ENCODE assay signal across 8 mouse cellular contexts in the genomic region with DNA sequence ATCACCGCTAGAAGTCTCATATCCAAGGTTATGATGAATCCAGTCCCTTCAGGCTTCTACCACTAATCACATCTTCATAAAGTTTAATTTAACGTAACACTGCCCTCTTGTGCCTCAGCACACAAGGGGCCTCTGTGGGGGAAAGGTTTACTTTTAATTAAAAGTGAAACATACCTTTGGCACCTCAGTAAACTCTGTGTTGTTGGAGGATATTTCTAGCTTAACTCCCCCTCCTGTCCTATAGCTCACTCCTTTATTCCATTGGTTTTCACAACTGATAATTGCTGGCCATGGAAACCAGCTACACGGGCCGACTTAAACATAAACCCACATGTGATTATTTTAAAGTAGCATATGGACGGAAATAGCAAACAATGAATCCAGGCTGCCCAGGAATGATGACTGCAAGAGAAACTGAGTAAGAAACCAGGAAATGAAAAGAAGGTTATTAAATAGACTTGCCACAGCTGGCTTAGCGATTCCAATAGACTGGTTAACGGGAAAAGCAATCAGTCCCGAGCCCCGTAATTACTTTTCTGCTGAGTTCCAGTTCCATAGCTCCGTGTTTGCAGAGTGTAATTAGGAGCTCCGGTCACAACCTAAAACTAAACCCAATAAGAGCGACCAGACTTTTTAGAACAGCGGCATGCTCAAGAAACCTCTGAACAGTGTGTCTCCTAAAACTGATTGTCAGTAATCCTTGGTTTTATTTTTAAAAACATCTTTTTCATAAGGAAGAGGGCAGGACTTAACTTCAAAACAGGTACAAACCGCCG.
DNase-seq lines count a peak whose midpoint lies in the region; ATAC-seq lines count a peak whose summit lies in the region.

No protein-coding gene starts in this region.

- peak; percentile 50 for DNase-seq in hindbrain, embryonic 14.5 days (ENCODE audit: low spot score)
- DNase-seq in hindbrain, embryonic 11.5 days (ENCODE audit: low spot score), result no peak
- peak; percentile 40 for DNase-seq in adipocyte (ENCODE audit: low spot score)
- DNase-seq in urinary bladder, postnatal 14 days (ENCODE audit: low spot score), result no peak
- no peak for DNase-seq in spleen, postnatal 36 days (ENCODE audit: low spot score in 2 of 2)

- no peak overlapping the region for H3K27ac ChIP-seq in hindbrain, embryonic 14.5 days
- no peak overlapping the region for H3K27ac ChIP-seq in hindbrain, embryonic 11.5 days (ENCODE audit: low read depth, low read length)
- no peak overlapping the region for H3K27ac ChIP-seq in heart, embryonic 13.5 days (replicated peaks)
- peak overlapping the region; percentile 50 for H3K27ac ChIP-seq in limb, embryonic 12.5 days

- no peak overlapping the region for H3K9ac ChIP-seq in hindbrain, embryonic 14.5 days
- no peak overlapping the region for H3K9ac ChIP-seq in hindbrain, embryonic 11.5 days (ENCODE audit: low read depth, low read length)
- H3K9ac ChIP-seq in heart, embryonic 13.5 days, result no peak overlapping the region
- no peak overlapping the region for H3K9ac ChIP-seq in limb, embryonic 12.5 days (replicated peaks)

- ATAC-seq in hindbrain, embryonic 14.5 days (ENCODE audit: low FRiP score), result no peak
- no peak for ATAC-seq in hindbrain, embryonic 11.5 days (ENCODE audit: low FRiP score)
- no peak for ATAC-seq in heart, embryonic 13.5 days (ENCODE audit: extremely low read depth, insufficient number of reproducible peaks, low FRiP score, low TSS enrichment)
- ATAC-seq in limb, embryonic 12.5 days (ENCODE audit: insufficient number of reproducible peaks, insufficient read depth, low FRiP score, low TSS enrichment, low read depth), result peak; percentile 78; the same call in 1 of the 2 replicates
- ATAC-seq in megakaryocyte progenitor cell, adult 5-6 weeks (replicated peaks; ENCODE audit: poor library complexity), result no peak

- H3K36me3 ChIP-seq in hindbrain, embryonic 14.5 days (replicated peaks; ENCODE audit: control insufficient read depth, insufficient read depth), result no peaks in the 10 kb centered on the region
- H3K36me3 ChIP-seq in hindbrain, embryonic 11.5 days (ENCODE audit: control insufficient read depth, insufficient read depth, low read length), result no peaks in the 10 kb centered on the region
- H3K36me3 ChIP-seq in heart, embryonic 13.5 days, result no peaks in the 10 kb centered on the region
- H3K36me3 ChIP-seq in limb, embryonic 12.5 days, result no peaks in the 10 kb centered on the region

- H3K9me3 ChIP-seq in hindbrain, embryonic 14.5 days (ENCODE audit: control insufficient read depth, low read length), result no peaks in the 10 kb centered on the region
- no peaks in the 10 kb centered on the region for H3K9me3 ChIP-seq in hindbrain, embryonic 11.5 days (ENCODE audit: control insufficient read depth, low read length)
- no peaks in the 10 kb centered on the region for H3K9me3 ChIP-seq in heart, embryonic 13.5 days
- H3K9me3 ChIP-seq in limb, embryonic 12.5 days, result no peaks in the 10 kb centered on the region

- H3K4me2 ChIP-seq in hindbrain, embryonic 14.5 days (replicated peaks), result no peak overlapping the region
- H3K4me2 ChIP-seq in hindbrain, embryonic 11.5 days (replicated peaks; ENCODE audit: low read depth, low read length), result no peak overlapping the region
- H3K4me2 ChIP-seq in heart, embryonic 13.5 days, result peak overlapping the region; percentile 18; the same call in 1 of the 2 replicates
- peak overlapping the region; percentile 48 for H3K4me2 ChIP-seq in limb, embryonic 12.5 days

- H3K4me1 ChIP-seq in hindbrain, embryonic 14.5 days (replicated peaks; ENCODE audit: control insufficient read depth, insufficient read depth, low read length), result no peaks in the 10 kb centered on the region; the same call in 1 of the 2 replicates
- no peaks in the 10 kb centered on the region for H3K4me1 ChIP-seq in hindbrain, embryonic 11.5 days (replicated peaks; ENCODE audit: control insufficient read depth, insufficient read depth, low read length)
- no peaks in the 10 kb centered on the region for H3K4me1 ChIP-seq in heart, embryonic 13.5 days
- peaks cover 20% of the 10 kb centered on the region for H3K4me1 ChIP-seq in limb, embryonic 12.5 days (replicated peaks)

- H3K4me3 ChIP-seq in hindbrain, embryonic 14.5 days (replicated peaks; ENCODE audit: low read length), result no peak overlapping the region
- no peak overlapping the region for H3K4me3 ChIP-seq in hindbrain, embryonic 11.5 days (ENCODE audit: low read depth, low read length)
- no peak overlapping the region for H3K4me3 ChIP-seq in heart, embryonic 13.5 days
- peak overlapping the region; percentile 15 for H3K4me3 ChIP-seq in limb, embryonic 12.5 days (replicated peaks)

- H3K27me3 ChIP-seq in hindbrain, embryonic 14.5 days (ENCODE audit: control insufficient read depth, insufficient read depth, low read length), result no peaks in the 10 kb centered on the region
- no peaks in the 10 kb centered on the region for H3K27me3 ChIP-seq in hindbrain, embryonic 11.5 days (ENCODE audit: control insufficient read depth, insufficient read depth, low read length)
- H3K27me3 ChIP-seq in heart, embryonic 13.5 days (replicated peaks), result 0 out of 2 replicates have a peak, but pooled peaks cover 3% of the 10 kb centered on the region
- no peaks in the 10 kb centered on the region for H3K27me3 ChIP-seq in limb, embryonic 12.5 days

- WGBS in hindbrain, embryonic 14.5 days, result 56% methylated on average over 15 of the region's 15 CpGs
- 68% methylated on average over 15 of the region's 15 CpGs for WGBS in hindbrain, embryonic 11.5 days
- 59% methylated on average over 15 of the region's 15 CpGs for WGBS in heart, embryonic 13.5 days
- WGBS in limb, embryonic 12.5 days, result 15% methylated on average over 15 of the region's 15 CpGs

Comparison
In these comparisons a context has a peak if more than half of its experiments do, and no peak if none do; other contexts are left out.
1. DNase-seq: peak in hindbrain, embryonic 14.5 days (single experiment) and adipocyte (single experiment); none in hindbrain, embryonic 11.5 days (single experiment), urinary bladder, postnatal 14 days (single experiment) and spleen, postnatal 36 days (0 of 2).
2. H3K4me2 ChIP-seq: peak in heart, embryonic 13.5 days (single experiment) and limb, embryonic 12.5 days (single experiment); none in hindbrain, embryonic 14.5 days (single experiment) and hindbrain, embryonic 11.5 days (single experiment).